Mouse (Mus musculus) left cerebral cortex, adult 9 months (tissue): Measurements from ENCODE around the gene Rubcn.

Experiments used
- DNase-seq, 2 experiments: peaks; one replicate each; pipeline ENCODE4 v3.0.0; 2022; ENCODE audit warnings: low spot score in 2 of 2

The Rubcn gene

DNA sequence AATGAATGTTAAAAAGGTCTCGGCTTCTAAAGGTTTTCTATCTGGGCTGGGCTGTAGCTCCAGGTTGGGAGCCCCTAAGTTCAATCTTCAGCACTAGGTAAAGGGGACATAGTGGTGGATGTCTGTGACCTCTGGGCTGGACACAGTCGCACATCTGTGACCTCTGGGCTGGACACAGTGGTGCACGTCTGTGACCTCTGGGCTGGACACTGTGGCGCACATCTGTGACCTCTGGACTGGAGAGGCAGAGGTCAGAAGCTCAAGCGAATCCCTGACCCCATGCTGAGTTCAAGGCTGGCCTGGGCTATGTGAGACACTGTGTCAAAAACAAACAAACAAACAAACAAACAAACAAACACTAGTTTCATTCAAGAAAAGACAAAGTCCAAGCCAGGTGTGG lies 7.3 kb downstream of the Rubcn start:
- no peak for DNase-seq

DNA sequence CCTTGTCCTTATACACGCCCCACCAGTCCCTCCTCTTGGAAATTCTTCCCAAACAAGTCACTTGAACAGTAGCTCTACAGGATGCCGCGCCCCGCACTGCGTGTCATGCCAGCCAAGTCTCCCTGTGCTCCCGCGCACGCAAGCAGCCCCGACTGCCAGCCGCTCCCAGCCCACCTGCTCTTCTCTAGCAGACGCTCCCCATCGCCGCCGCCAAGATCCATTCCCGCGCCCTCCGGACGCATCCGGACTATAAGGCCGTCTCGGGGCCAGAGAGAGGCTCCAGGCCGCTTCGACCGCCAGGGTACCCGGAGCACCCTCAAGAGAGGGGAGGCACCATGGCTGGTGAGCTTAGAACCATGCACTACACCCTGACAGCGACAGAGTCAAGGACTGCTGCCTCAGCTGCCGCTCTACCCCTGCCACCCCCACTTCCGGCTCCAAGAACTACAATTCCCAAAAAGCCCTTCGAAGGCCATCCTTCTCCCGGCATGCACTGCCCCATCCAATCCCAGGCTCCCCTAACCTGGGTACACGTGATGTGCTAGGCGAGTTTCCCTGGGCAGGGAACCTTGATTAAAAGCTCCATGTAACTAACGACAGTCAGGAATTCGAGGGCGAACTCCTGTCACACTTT lies 9.5 kb downstream of the Rubcn start:
- peak; percentile 84 to 92 for DNase-seq

DNA sequence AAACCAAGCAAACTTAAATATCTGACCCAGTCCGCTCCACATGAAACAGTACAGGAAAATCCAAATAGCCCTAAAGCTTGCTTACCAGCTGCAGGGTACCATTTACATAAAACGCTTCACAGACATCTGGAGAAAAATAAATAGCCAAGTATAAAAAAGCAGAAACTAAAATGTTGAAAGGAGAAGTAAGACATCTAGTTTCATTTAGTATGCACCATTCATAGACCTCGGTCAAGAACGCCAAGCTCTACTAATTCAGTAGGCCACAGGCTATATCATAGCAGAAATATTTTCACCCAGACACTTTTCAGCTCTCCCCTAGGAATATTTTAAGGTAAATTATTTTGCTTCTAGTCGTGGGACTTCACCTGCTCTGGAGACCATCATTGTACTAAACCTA lies 10.9 kb downstream of the Rubcn start:
- DNase-seq, result no peak

DNA sequence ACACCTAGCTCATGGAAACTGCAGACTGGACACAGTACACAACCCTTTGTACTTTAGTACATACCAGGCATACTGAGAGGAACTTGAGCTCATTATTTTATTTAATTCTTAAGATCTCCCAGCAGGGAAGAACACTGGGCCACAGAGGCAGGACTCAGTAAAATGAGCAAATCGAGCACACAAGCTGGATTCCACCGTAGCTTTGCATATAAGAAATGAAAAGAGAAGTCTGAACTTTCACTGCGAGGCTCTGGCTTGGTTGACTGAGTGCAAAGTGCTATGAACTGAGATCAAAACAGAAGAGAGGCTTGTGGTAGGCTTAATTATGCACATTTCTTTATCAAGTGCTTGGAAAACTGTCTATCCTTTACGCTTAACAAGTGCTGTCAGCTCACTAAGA lies 12.2 kb downstream of the Rubcn start:
- DNase-seq, result no peak

DNA sequence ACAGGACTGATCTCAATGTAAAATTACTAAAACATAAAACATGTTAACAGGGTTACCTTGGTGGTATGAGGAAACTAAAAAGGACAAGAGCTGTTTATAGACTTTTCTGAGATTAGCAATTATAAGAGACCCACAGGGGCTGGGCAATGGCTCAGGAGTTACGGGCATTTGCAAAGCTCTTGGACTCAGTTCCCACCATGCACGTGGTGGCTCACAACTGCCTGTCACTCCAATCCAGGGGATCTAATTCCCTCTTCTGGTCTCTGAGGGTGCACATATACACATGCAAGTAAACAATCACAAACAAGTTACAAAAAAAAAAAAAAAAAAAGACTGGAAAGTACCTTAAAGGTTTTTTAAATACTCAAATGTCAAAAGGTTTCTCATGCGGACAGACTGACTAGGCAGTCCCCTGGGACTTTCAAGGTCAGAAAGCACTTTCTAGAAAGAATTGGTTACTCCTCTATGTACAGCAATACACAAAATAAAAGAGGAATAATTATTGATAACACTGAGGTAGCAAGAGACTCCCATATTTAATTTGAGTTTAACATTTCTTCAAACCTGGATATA lies 15.7 kb downstream of the Rubcn start:
- no peak for DNase-seq

DNA sequence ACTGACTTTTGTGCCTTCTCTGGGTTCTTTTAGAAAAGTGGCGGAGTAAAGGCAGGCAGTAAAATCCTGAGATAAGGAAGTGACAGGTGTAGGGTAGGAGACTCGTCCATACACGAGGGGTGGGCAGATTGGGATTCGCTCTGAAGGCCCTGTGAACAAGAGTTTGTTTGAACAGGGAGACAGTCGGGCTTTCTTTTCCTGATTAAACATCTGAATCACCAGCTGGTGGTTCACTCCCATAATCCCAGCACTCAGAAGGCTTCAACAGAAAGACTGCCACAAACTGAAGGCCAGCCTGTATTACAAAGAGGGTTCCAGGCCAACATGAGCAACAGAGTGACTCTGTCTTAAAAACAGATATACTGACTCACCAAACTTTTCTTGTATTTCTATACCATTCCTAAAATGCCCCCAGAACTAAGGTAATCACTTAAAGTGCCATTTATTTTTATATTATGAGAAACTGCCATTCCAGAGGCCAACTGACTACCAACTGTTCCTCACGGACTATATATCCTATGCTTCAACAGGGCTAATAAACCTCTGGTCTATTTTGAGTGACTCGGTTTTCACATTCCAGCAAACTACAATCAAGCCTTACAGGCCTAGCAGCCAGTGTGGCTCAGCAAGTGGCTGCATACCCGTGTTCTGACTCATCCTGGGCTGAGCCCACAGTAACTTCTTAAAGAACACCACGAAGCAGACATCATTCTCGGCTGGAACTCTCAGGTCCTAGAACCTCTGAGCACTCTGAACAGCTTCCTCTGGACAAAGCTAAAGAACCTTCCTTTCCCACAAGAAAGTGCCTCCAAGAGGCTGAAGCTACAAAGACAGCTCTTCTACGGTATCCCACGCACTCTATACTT lies 18.6 kb downstream of the Rubcn start:
- peak in 1 of 2 experiments; percentile 23 for DNase-seq

DNA sequence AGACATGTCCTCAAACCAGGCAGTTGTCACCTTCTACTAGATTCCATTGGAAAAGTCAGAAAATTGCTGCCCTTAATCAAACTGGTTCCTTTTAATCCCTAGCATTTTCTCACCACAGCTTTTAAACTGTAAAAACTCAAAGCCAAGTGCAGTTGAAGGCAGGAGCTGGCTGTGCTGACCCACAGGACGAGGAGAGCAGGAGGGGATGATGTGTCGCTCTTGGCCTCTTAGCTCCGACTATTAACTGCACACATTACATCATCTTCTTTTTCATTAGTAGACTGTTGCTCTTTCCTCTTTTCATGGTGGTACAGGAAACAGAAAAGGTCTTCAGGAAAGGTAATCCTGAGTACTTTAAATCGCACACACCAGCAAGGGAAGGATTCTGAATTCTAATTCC lies 19.2 kb downstream of the Rubcn start:
- no peak for DNase-seq

DNA sequence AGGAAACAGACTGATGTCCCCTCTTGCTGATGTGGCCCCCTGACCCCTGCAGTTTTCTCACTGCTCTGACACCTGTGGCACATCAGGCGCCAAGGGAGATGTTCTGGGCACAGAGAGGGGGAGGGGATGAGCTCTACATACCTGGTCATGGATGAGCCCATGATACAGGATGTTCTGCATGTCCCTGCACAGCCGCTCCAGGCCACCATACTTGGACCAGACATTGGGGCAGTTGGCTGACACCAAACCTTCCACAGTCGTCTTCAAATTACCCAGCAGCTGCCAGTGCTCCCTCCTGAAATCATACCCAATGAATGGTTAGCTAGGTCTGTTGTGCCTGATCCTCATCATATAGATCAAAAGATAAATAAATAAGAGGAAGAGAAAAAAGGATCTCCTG lies 20.8 kb downstream of the Rubcn start:
- DNase-seq, result no peak

DNA sequence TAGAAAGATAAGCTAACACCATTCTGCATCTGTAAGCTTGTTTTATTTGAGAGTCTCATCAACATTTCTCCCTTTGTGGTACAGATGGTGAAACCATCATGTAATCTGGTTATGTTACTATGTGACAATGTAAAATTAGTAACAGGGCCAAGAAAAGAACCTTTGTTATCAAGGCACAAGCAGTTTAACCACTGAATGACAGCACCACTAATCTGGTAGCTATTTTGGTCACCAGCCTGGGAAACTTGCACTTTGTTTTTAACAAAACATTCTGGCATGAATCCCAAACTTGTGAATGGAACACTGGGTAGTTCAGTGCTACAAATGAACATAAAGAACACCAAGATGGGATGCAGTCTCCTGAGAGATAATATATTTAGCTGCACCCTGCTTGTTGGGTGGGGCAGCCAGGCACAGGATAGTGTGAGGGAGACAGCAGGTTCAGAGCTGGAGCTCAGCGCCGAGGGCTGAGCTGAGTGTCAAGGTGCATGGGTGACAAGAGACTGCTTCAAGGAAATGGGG lies 23.5 kb downstream of the Rubcn start:
- peak; percentile 49 to 66 for DNase-seq

DNA sequence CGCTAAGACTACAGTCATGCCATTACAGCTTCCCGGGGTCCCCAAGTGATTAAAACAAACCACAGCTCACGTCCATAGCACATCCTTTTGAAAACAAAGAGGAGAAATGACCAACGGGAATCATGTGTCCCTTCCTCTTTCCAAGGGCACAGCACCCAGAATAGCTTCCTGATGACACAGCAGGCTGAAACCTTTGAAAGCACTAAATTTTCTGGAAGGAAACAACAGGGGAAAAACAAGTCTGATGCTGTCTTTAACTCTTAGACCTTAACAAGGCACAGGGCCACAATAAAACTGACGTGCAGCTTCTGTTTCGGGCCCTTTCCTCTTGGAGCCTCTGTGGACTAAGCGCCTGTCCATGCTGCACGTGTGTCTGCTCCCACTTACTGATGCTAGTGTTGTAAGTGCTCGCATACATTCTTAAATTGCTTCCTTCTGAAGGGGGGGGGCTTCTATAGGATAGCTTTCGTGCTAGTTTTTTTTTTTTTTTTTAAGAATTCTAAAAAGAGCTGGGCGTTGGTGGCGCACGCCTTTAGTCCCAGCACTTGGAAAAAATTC lies 24.0 kb downstream of the Rubcn start:
- DNase-seq, result no peak

DNA sequence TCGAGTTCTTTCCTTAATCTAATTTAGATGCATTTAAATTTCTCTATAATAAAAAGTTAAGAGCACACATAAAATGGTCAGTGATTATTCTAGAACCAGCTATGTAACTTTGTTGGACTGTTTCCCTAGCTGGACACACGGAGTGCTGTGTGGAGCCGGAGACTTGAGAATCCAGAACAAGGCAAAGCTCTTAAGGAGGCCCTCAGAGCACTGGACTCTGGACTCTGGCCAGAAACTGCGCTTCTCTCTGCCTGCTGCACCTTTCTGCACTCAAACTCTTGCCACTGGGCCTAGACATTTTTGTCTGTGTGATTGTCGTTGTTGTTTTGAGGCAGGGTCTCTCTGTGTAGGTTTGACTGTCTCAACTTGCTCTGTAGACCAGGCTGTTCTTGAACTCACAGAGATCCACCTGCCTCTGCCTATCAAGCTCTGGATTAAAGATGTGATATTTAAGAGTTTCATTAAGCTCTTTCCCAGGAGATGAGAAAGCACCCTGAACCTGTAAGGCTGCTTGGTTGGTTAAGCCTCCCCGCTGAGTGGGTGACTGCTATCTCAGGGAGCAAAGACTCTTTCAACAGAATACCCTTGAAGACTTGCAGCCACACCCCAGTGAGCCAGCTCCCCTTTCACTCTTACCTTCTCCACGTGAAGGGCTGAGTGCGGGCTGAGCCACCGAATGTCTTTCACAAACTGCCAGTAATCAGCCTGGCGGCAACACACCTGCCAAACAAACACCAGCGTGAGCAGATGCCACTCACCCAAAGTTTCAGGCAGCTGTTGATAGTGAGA lies 28.3 kb downstream of the Rubcn start:
- no peak for DNase-seq

DNA sequence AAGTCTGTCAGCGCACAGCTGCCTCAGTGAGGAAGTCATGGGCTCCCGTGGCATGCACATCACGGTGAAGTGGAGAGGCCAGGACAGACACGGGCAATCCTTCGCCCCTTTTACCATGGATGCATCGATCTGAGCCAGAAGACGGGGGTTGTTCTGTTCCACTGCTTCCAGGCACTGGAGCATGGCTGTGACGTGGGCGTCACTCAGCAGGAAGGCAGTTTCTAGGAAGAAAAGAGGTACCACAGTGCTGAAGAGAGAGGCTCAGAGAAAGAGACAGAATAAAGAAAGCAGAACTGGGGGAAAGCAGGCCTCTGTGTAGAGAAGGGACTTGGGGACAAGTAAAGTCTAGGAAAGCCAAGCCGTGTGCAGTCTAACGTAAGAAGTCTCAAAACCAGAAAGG lies 30.5 kb downstream of the Rubcn start:
- DNase-seq, result peak in 1 of 2 experiments; percentile 36

DNA sequence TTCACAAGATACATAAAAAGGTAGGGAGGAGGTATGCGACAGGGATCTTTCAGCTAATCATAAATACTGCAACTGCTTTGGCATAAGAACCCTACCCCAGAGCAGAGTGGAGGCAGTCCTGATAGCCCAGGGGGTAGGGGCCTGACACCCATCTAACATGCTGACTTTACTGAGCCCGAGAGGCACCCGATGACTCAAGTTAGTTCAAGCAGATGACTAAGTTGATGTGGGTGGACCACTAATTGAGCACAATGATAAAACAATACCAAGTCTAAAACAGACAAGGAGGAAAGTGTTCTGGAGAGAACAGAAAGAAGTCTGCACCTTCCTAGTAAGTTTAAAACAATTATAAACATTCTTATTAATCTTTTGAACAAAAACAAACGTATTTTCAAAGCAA lies 46.1 kb downstream of the Rubcn start:
- DNase-seq, result peak in 1 of 2 experiments; percentile 27

DNA sequence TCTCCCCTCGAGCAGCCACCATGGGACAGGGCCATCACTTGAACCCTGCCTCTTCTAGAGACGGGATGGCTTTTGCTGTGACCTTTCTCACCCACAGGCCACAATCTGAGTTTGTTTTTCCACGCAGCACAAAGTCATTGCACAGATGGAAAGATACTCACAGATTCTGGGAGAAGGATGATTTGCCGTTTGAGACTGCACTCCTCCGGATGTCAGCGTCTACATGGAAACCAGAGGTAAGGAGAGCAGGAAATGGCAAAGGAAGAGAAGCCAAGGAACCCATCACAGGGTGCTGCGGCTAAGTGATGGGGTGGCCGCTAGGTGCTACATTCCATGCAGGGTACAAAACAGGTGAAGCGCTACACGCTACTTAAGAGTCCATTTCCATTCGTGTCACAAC lies 48.5 kb downstream of the Rubcn start:
- no peak for DNase-seq

DNA sequence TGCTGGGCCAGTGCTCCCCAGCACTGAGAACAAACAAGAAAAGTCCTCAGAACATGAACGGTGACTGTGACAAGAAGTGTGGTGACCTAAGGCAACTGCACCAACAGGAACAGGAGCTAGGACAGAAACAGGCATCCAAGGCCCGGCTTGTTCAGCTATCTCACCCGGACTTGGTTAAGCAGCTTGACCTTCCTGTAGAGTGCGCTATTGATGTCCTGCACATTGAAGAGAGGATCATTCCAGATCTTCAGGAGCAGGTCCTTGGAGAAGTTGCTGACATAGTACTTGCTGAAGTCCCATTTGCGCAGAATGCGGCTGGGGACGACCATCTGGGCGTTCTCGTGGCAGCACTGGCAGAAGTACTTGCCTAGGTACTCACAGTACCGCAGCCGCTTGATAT lies 51.0 kb downstream of the Rubcn start:
- no peak for DNase-seq

DNA sequence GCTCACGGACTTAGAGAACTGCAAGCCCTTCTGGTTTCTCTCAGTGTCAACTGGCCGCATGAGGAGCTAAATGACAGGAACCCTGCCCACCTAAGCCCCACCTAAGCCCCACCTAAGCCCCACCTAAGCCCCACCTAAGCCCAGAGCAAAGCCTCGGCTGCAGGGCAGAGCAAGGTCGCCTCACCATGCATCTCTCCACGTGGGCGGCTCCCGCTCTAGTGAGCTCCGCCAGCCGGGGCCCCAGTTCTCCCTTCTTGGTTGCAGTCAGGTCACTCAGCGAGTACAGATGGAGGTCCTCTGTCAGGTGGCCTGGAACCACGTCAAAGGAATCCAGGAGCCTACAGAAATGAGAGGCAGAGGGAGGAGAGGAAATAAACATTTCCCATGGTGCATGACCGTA lies 52.2 kb downstream of the Rubcn start:
- no peak for DNase-seq

DNA sequence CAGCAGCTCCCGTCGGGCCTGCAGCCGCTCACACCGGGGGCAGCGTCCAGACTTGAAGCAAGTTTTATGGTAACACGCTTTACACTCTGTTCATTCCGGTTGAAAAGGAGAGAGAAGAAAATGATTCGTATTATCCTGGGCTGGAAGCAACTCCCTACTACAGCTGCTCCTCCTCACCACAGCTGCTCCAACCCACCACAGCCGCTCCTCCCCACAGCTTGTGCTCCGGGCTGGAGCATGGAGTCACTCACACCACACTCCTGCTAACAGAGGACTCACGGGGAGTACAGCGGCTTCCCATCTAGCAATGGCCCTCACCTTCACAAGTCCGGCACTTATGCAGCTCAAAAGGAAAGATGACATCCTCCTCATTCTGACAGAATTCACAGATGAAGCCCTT lies 53.5 kb downstream of the Rubcn start:
- no peak for DNase-seq

DNA sequence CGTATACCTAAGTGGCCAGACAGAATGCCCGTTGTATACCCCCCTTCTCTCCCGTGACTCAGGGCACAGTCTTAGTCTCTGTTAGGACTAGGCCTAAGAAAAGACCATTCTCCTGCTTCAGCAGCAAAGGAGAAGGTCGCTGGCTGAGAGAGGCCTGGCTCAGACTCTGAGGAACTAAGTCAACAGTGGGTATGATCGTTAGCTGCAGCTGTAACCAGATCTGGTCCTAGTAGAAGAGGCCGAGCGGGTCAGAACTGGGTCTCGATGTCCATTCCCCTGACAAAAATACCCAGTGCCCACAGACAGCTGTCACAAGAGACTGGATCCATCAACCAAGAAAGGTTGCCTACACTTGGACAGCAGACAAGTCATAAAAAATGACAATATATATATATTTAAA lies 54.1 kb downstream of the Rubcn start:
- DNase-seq, result no peak

DNA sequence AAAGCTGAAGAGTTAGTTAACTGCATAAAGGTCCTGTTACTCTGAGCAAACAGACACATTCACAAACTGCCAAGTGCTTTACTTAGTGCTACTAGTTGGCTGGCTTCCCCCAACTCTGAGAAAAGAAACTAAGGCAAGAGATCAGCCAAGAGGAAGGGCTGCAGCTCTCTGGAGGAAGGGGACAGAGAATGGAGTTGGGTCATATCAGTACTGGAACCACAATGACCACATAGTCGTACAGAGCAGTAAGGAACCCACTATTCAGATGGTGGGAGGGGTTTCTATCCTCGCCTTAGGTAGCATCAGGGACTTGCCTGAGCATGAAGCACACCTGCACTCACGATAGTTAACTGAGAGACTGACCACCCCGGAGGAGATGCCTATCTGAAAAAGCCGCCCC lies 54.7 kb downstream of the Rubcn start:
- no peak for DNase-seq

DNA sequence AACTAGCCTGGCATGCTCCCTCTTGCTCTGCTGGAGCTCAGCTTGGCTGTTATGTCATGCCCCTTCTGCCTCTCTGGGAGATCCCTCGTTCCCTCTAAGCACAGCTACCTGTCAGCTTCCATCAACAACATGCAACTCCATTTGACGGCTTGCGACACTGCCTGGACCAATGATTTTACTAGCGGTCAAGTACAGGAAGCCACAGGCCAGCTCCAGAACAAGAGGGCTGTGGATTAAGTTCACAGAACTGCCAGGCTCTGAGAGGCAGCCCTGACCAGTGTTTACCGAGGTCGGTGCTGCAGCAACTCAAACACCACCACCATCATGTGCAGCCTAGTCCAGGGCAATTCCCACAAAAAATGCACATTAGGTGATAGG lies 55.1 kb downstream of the Rubcn start:
- no peak for DNase-seq

DNA sequence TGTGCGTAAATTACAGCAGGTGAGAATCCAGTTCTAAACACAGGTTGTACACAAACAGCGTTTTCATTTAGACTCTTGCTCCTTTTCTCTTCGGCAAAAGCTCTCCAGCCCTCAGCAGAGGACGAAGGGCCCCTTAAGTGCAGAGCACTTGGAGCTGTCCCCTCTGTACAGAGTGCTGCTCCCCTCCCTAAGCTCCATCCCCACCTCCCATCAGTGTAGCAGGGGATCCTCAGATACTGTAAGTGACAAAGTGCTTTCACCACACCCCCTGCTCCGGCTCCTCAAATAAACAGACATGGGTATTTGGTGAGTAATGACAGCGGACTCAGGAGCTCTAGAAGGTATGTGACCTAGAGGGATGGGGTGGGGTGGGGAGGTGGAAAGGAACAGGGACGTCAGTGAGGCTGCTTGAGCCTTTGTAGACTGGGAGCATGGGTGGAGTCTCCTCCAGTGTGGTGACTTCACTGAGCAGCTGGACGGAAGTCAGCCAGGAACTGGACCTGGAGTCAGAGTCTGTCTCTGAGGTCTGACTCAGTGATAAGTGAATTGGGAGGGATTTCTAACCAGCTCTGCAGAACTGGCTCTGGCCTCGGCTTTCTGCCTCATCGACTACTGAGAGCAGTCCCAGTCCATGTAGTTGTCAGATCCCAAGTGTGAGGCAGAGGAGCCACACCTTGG lies 55.7 kb downstream of the Rubcn start:
- DNase-seq, result no peak
